Mouse (Mus musculus) kidney, embryonic 14.5 days (tissue): ENCODE results near the gene AC134908.4. TPM values are rescaled to one million over a fixed set of nuclear protein-coding genes. Genes with fewer than 3 reads are reported as not detected.

Experiments
- ATAC-seq: fragments of 200-750 bp; cut with Nextera tagmentation; 2 replicates; pipeline ENCODE4 v1.8.0; 2017; ENCODE audit warnings: moderate number of reproducible peaks, mild to moderate bottlenecking, moderate TSS enrichment, moderate library complexity; ENCODE audit not compliant: low FRiP score, low TSS enrichment
- H3K27ac ChIP-seq: fragments of 300-500 bp; sonication (generic); 2 replicates; pipeline ENCODE4 v1.5.1; 2014; ENCODE audit warnings: low read depth, mild to moderate bottlenecking, low read length, moderate library complexity, mixed read lengths
- H3K27me3 ChIP-seq: fragments of 300-500 bp; sonication (generic); 2 replicates; pipeline ENCODE4 v1.6.1; 2014; ENCODE audit warnings: mild to moderate bottlenecking, low read length; ENCODE audit not compliant: control insufficient read depth, insufficient read depth
- H3K36me3 ChIP-seq: fragments of 300-500 bp; sonication (generic); 2 replicates; pipeline ENCODE4 v1.6.1; 2014; ENCODE audit warnings: low read length, mixed read lengths; ENCODE audit not compliant: control insufficient read depth, insufficient read depth
- H3K4me1 ChIP-seq: fragments of 300-500 bp; sonication (generic); 2 replicates; pipeline ENCODE4 v1.6.1; 2014; ENCODE audit warnings: low read length, mixed read lengths; ENCODE audit not compliant: control insufficient read depth, insufficient read depth
- H3K4me2 ChIP-seq: fragments of 300-500 bp; sonication (generic); replicated peaks from 2 replicates; pipeline ENCODE4 v1.6.1; 2014; ENCODE audit warnings: low read depth, mild to moderate bottlenecking, low read length
- H3K4me3 ChIP-seq: fragments of 300-500 bp; sonication (generic); 2 replicates; pipeline ENCODE4 v1.5.1; 2014; ENCODE audit warnings: mild to moderate bottlenecking, low read length
- H3K9ac ChIP-seq: fragments of 300-500 bp; sonication (generic); 2 replicates; pipeline ENCODE4 v1.6.1; 2014; ENCODE audit warnings: low read depth, mild to moderate bottlenecking, low read length, moderate library complexity
- H3K9me3 ChIP-seq: fragments of 300-500 bp; sonication (generic); 2 replicates; pipeline ENCODE4 v1.6.1; 2016; ENCODE audit warnings: low read length; ENCODE audit not compliant: control insufficient read depth
- WGBS: fragments of 180-500 bp; shearing (Covaris S2); extraction: QIAGEN DNeasy Blood & Tissue Kit; methylation state at CpG from one replicate; pipeline ENCODE4 v1.1.7; 2014; 5-methylcytosine and 5-hydroxymethylcytosine counted together
- polyA plus RNA-seq: library from polyadenylated mRNA; unstranded; fragments of >200 nt; fragmentation: Nextera tagmentation; extraction: Ambion mirVana; gene quantifications from 2 replicates; pipeline ENCODE4 v1.2.1, GENCODE M21; 2014

AC134908.4 gene
- polyA plus RNA-seq, 1 experiment from 2014 or later = not detected

- no peaks in the 10 kb centered on the region for H3K27me3 ChIP-seq
- no peak overlapping the region for H3K4me2 ChIP-seq
- 92% methylated on average over 9 of the region's 9 CpGs for WGBS
- H3K36me3 ChIP-seq = peaks cover 39% of the 10 kb centered on the region
- peaks cover 22% of the 10 kb centered on the region for H3K4me1 ChIP-seq
- no peak overlapping the region for H3K9ac ChIP-seq
- H3K27ac ChIP-seq = no peak overlapping the region
- ATAC-seq = no peak
- no peaks in the 10 kb centered on the region for H3K9me3 ChIP-seq
- H3K4me3 ChIP-seq = no peak overlapping the region
These were observed 8.5 kb downstream of the AC134908.4 start for GRCm38 (mm10) chr17:25786781-25787504.

- Histone ChIP-seq H3K27me3 (no peaks in the 10 kb centered on the region), H3K4me3 (peak within 1 kb of the TSS; percentile 58), H3K27ac (peak within 1 kb of the TSS; percentile 65; the same call in 1 of the 2 replicates), H3K9me3 (no peaks in the 10 kb centered on the region), H3K9ac (peak within 1 kb of the TSS; percentile 65; the same call in 1 of the 2 replicates), H3K4me1 (peaks cover 19% of the 10 kb centered on the region), H3K4me2 (peak within 1 kb of the TSS; percentile 57), H3K36me3 (peaks cover 45% of the 10 kb centered on the region)
- 90% methylated on average over 3 of the region's 3 CpGs for WGBS
- no peak for ATAC-seq
These were observed 9.2 kb downstream of the AC134908.4 start, which contains the start of gene Ccdc78 for GRCm38 (mm10) chr17:25786280-25786679. TSS of gene Ccdc78 (plus strand) at chr17:25786580.

GRCm38 (mm10) chr17:25785281-25785745 lies 10.1 kb downstream of the AC134908.4 start, which contains the start of gene Haghl:
TSS of gene Haghl (minus strand) at chr17:25785673.
- Histone ChIP-seq H3K9me3 (no peaks in the 10 kb centered on the region), H3K9ac (peak within 1 kb of the TSS; percentile 65), H3K27ac (peak within 1 kb of the TSS; percentile 65; the same call in 1 of the 2 replicates), H3K27me3 (no peaks in the 10 kb centered on the region), H3K4me1 (peaks cover 12% of the 10 kb centered on the region), H3K4me2 (peak within 1 kb of the TSS; percentile 57), H3K36me3 (peaks cover 52% of the 10 kb centered on the region), H3K4me3 (peak within 1 kb of the TSS; percentile 58)
- ATAC-seq = peak; percentile 89
- under 1% methylated on average over 23 of the region's 23 CpGs for WGBS

GRCm38 (mm10) chr17:25783861-25784574 lies 11.4 kb downstream of the AC134908.4 start:
- 0 out of 2 replicates have a peak, but pooled peaks have one; percentile 10 for ATAC-seq
- no peak overlapping the region for H3K27ac ChIP-seq
- 75% methylated on average over 15 of the region's 15 CpGs for WGBS
- H3K4me2 ChIP-seq = peak overlapping the region; percentile 57
- H3K27me3 ChIP-seq = no peaks in the 10 kb centered on the region
- H3K36me3 ChIP-seq = peaks cover 47% of the 10 kb centered on the region
- H3K9ac ChIP-seq = peak overlapping the region; percentile 65; the same call in 1 of the 2 replicates
- no peaks in the 10 kb centered on the region for H3K9me3 ChIP-seq
- peaks cover 12% of the 10 kb centered on the region for H3K4me1 ChIP-seq
- H3K4me3 ChIP-seq = peak overlapping the region; percentile 58

DNA sequence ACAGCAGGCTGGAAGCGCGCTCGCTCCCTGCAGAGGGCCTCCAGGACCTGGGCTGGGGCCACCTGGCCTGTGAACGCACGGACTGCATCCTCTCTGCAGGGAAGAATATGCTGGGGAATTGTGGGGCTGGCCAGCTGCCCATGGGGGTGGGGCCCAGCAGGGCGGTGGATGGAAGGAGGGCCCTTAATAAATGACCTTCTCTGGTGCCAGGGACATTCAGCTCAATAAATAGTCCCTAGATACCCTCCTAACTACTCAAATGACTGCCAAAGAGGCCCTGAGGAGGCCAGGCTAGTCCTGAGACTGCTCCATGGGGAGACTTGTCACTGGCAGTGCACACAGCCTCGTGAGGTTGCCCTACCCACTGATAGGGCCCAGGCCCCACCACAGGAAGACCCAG lies 12.4 kb downstream of the AC134908.4 start:
- 93% methylated on average over 7 of the region's 7 CpGs for WGBS
- H3K4me2 ChIP-seq = no peak overlapping the region
- peaks cover 12% of the 10 kb centered on the region for H3K4me1 ChIP-seq
- no peak for ATAC-seq
- H3K4me3 ChIP-seq = no peak overlapping the region
- H3K27ac ChIP-seq = no peak overlapping the region
- no peaks in the 10 kb centered on the region for H3K9me3 ChIP-seq
- peaks cover 52% of the 10 kb centered on the region for H3K36me3 ChIP-seq
- no peaks in the 10 kb centered on the region for H3K27me3 ChIP-seq
- no peak overlapping the region for H3K9ac ChIP-seq

- Histone ChIP-seq H3K4me2 (no peak overlapping the region), H3K36me3 (peaks cover 54% of the 10 kb centered on the region), H3K9me3 (no peaks in the 10 kb centered on the region), H3K9ac (no peak overlapping the region), H3K27ac (no peak overlapping the region), H3K4me3 (no peak overlapping the region), H3K4me1 (peaks cover 12% of the 10 kb centered on the region), H3K27me3 (no peaks in the 10 kb centered on the region)
- no peak for ATAC-seq
- WGBS = 80% methylated on average over 6 of the region's 6 CpGs
These were observed 14.1 kb downstream of the AC134908.4 start for GRCm38 (mm10) chr17:25781339-25781738.

- 91% methylated on average over 5 of the region's 5 CpGs for WGBS
- no peaks in the 10 kb centered on the region for H3K27me3 ChIP-seq
- ATAC-seq = no peak
These were observed 17.5 kb downstream of the AC134908.4 start for GRCm38 (mm10) chr17:25777948-25778347.

DNA sequence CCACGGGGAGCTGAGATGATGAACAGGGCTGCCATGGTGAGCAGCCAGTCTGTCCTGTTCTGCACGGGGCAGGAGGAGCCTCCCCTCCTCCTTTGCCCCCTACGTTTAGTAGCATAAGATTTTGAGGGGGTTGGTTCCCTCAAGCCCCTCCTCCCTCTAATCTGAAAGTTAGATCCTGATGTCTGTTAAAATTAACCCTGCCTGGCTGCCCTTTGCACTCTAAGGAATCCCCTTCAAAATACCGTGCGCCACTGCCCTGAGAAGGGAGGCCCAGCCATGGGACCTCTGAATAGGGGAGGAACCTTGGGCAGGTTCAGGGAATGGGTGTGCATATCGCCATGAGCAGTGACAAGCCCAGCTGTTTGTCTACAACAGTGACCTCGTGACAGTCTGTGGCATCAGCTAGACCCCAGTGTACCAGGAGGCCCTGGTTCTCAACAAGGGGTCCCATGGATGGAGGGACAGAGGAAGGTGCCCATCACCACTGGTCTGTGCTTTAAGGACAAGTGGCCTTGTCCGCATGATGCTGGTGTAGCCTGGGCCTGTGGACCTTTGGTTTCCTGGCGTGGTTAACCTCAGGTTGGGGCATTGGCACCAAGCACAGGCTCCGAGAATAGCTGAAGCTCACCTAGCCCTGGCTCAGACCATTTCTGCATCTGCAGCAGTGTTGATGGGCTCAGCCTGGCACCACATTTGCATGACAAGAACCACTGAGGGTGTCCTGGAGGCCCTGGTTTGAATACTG lies 20.0 kb downstream of the AC134908.4 start:
- H3K9me3 ChIP-seq = no peaks in the 10 kb centered on the region
- peaks cover 21% of the 10 kb centered on the region; the same call in 1 of the 2 replicates for H3K36me3 ChIP-seq
- H3K9ac ChIP-seq = peak overlapping the region; percentile 4; the same call in 1 of the 2 replicates
- H3K27ac ChIP-seq = no peak overlapping the region
- H3K4me2 ChIP-seq = no peak overlapping the region
- 75% methylated on average over 10 of the region's 10 CpGs for WGBS
- H3K27me3 ChIP-seq = no peaks in the 10 kb centered on the region
- ATAC-seq = no peak
- peaks cover 6% of the 10 kb centered on the region for H3K4me1 ChIP-seq
- H3K4me3 ChIP-seq = no peak overlapping the region

More at GRCm38 (mm10) chr17:25777948-25778347, 17.5 kb downstream of the AC134908.4 start:
- Histone ChIP-seq H3K4me1 (peaks cover 6% of the 10 kb centered on the region), H3K9ac (no peak overlapping the region), H3K4me3 (no peak overlapping the region), H3K27ac (no peak overlapping the region), H3K4me2 (no peak overlapping the region), H3K36me3 (peaks cover 44% of the 10 kb centered on the region), H3K9me3 (no peaks in the 10 kb centered on the region)
